Mouse (Mus musculus) cerebral cortex, adult 2 months (tissue): ENCODE data around the gene Cx3cl1.

Experiments used
- WGBS: fragments of 180-500 bp; shearing (Covaris S2); methylation state at CpG from one replicate; pipeline ENCODE4 v1.1.7; 2018; 5-methylcytosine and 5-hydroxymethylcytosine counted together

The Cx3cl1 gene

DNA sequence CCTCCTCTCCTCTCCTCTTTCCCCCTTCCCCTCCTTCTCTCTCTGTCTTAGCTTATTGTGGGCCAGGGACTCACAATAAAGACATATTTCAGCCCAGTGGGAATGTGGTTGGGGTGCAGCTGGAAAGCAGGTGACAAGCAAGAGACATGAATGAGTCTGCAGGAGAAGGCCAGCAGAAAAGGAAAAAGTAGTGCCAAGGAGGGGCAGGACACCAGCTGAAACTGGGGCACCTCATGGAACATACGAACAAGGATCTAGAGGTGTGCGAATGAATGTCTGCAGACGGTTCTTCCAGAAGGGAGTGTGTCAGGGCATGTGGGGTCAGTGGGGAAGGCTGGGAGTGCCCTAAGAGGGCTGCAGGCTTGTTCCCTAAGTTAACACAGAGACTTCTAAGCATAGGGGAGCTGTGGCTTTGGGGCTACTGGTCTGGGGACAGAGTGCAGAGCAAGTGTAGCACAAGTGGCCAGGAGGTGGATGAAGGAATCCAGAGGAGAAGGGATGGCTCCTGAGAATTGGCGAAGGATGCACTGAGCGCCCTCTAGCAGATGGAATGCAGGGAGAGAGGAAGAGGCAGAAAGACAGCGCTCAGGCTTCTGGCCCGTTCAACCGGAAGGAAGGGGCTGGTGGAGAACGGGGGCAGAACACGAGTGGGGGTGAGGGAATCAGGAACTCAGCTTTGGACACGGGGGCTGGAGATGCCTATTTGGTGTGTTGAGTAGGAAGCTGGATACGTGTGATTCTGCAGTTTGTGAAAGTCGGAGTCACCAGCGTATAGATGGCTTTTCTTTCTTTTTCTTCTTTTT, 29.7 kb downstream of the Cx3cl1 start:
- 17% methylated on average over 14 of the region's 14 CpGs for WGBS

DNA sequence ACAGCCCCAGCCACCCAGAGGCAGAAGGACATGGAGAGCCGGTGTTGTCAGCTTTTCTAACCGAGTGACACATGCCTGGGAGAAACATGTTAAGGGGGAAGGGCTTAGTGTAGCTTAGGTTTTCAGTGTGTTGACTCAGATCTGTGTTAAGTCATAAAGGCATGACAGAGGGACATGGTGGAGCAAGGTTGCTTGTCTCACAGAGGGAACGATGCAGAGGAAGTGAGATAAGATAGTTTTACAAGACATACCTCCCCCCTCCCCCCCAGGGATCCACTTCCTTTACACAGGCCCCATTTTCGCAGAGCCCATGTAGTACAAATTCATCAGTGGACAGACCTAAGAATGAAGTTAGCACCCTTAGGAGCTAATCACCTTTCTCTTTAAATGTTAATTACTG, 30.6 kb downstream of the Cx3cl1 start:
- WGBS: 50% methylated on average over 4 of the region's 4 CpGs

- WGBS: 55% methylated on average over 6 of the region's 6 CpGs
Observed at GRCm38 (mm10) chr8:94803551-94803950, 31.7 kb downstream of the Cx3cl1 start.

DNA sequence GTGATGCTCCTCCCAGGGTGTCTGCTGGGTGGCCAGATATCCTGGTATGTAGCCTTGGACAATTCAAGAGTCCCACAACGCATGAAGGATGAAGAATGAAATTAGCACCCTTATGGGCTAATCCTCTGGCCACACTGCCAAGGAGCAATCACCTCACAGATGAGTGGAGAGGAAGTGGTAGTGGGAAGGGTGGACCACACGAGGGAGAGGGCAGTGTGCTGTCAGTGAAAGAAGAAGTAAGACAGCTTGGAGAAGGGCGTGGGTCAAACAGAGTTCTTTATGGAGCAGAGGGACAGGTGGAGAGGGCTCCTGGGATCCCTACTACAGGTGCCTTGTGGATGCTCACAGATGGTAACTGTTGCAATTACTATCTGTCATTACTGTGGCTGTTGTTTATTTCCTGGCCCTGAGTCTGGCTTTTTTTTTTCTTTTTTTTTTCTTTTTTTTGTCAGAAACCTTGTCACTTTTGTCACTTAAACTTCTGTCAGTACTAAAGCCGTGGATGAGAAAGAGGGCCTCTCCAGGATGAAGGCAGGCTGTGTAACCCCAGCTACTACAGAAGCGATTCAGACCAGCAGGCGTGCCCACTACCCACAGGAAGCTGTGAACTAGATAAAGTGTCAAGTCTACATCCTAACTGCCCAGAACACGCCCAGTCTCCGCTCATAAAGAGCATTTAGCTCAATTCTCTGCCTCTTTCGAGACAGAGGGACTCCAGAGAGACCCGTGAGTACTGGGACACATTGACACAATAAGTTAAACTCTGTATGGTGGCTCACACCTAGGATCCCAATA, 32.9 kb downstream of the Cx3cl1 start:
- 82% methylated on average over 10 of the region's 10 CpGs for WGBS

DNA sequence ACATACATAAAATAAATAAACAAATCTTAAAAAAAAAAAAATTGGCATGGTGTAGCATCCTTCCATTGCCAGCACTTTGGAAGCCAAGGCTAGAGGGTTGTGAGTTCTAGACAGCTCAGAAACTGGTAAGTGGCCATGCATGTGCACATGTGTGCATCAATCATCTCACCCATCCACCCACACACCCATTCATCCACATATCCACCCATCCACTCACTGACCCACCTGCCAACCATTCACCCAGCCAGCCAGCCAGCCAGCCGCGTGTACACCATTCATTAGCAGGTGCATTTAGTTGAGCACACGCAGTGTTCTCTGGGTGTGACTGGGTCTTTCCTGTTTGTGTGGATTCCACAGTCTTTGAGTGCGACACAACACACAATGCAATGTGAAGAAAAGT, 34.0 kb downstream of the Cx3cl1 start:
- 80% methylated on average over 4 of the region's 4 CpGs for WGBS

DNA sequence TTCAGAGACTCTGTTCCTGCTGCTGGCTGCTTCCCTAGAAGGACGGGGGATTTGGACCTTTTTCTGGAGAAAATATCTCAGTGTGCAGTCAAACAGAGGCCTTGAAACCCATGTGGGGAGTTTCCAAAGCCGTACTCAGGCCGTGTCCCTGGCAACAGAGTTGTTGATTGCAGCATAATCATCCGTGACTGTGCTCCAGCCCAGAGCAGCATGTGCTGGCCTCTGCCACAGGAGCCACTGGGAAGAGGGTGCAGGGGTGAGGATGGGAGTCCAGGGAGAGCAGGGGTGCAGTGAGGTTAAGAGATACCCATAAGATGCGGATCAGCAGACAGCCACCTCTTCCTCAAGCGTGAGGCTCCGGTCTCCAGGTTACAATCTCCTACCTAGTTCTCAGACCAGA, 35.7 kb downstream of the Cx3cl1 start:
- 64% methylated on average over 7 of the region's 7 CpGs for WGBS

DNA sequence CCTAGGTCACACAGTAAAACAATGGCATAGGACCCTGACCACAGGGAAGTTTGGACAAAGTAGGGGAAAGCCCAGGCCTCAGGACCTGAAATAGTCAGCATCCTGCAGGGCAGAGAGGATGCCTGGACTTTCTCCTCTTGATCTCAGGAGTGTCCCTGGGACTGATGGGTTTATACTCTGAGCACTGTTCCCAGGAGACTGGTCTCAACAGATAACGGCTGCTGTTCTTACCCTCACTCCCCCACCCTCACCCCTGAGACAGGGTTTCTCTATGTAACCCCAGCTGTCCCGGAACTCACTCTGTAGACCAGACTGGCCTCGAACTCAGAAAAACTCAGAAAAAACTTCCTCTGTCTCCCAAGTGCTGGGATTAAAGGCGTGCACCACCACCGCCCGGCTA, 36.6 kb downstream of the Cx3cl1 start:
- 92% methylated on average over 6 of the region's 6 CpGs for WGBS

DNA sequence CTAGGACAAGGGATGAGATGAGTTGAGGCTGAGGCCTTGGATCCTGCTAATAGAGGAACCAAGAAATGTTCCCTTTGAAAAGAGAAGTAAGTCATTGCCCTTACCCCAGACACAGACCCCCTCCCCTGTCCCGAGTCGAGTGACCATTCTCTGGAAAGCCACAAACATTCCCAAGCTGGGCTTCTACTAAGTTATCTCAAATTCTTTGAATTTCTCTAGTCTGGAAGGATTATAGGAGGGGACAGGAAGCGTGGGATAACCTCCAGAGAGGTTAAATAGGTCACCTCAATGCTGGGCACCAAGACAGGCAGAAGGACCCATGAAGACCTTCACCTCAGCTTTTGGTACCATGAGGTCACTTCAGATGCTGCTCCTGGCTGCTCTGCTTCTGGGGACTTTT, 38.3 kb downstream of the Cx3cl1 start, which contains the start of gene Ccl17:
TSS of gene Ccl17 (plus strand) at position 301 of the 400 bp plus-strand sequence.
- 84% methylated on average over 3 of the region's 3 CpGs for WGBS

DNA sequence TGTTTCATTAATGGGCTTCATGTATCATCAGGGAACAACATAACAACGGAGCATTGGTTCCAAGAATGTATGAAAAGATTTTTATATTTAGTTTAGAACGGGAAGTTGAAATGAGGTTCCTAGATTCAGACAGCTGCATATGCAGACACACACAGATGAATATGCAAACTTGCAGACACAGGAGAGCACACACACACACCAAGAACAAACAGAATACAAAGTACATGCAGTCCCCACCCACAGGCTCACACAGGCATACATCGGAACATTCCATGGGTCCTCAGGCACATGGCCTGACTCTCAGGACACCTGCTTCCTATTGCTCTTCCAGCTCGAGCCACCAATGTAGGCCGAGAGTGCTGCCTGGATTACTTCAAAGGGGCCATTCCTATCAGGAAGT, 39.0 kb downstream of the Cx3cl1 start:
- WGBS: 61% methylated on average over 5 of the region's 5 CpGs

GRCm38 (mm10) chr8:94811654-94812053, 39.8 kb downstream of the Cx3cl1 start:
- WGBS: 74% methylated on average over 6 of the region's 6 CpGs

- WGBS: 16% methylated on average over 6 of the region's 6 CpGs
Observed at GRCm38 (mm10) chr8:94812645-94813098, 40.9 kb downstream of the Cx3cl1 start.

- 0% methylated on average over 1 of the region's 1 CpGs for WGBS
Observed at GRCm38 (mm10) chr8:94814556-94814955, 42.7 kb downstream of the Cx3cl1 start.

DNA sequence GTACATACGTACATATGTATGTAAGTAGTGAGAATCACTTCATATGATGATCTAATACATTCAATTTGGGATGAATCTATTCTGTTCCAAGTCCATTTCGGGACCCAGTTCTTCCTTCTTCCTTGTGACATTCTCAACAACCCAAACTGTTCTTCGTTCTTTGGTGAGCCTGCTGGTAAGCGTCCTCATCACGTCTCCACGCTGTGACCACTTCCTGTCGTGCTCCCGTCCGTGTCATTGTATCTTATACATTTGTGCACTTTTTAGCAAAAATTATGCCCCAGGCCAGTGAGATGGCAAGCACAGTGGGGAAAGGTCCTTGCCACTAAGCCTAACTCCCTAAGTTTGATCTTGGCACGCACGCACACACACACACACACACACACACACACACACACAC, 46.1 kb downstream of the Cx3cl1 start:
- 80% methylated on average over 11 of the region's 11 CpGs for WGBS

DNA sequence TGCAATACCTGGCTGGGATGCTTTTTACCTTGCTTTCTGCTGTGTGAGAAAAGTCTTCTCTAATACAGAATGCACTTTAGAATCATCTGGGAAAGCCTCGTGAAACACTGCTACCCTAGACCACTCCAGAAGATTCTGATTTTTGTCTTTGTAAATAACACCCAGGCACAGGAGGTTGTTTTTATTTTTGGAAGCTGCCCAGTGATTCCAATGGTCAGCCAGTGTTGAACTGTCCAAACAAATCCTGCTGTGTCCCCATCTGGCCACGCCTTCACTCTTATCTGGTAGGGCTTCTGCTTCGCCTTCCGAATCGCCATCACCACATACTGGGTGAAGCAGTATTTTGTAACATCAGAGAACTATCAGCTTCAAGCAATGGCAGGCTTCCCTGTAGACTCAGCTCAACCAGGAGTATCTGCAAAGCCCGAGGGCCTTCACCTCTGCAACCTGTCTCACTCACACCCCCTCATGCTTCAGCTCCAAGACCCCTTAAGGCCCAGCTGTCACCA, 47.9 kb downstream of the Cx3cl1 start:
- 84% methylated on average over 6 of the region's 6 CpGs for WGBS

DNA sequence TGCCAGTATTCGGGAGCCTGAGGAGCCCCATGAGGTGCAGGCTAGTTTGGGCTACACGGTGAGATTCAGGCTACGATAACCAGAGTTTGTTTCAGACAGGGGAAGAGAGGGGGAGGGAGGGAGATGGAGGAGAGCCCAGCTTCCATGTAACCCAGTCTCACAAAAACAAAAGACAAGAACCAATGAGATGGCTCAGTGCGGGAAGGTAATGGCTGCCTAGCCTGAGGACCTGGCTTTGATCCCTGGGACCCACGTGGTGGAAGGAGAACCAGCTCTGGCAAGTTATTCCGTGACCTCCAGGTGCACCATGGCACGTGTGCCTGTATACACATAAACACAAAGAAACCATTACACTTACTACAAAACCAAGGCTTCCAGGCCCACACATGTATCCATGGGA, 48.7 kb downstream of the Cx3cl1 start:
- WGBS: 76% methylated on average over 7 of the region's 7 CpGs

GRCm38 (mm10) chr8:94821381-94821780, 49.6 kb downstream of the Cx3cl1 start:
- 64% methylated on average over 2 of the region's 2 CpGs for WGBS

DNA sequence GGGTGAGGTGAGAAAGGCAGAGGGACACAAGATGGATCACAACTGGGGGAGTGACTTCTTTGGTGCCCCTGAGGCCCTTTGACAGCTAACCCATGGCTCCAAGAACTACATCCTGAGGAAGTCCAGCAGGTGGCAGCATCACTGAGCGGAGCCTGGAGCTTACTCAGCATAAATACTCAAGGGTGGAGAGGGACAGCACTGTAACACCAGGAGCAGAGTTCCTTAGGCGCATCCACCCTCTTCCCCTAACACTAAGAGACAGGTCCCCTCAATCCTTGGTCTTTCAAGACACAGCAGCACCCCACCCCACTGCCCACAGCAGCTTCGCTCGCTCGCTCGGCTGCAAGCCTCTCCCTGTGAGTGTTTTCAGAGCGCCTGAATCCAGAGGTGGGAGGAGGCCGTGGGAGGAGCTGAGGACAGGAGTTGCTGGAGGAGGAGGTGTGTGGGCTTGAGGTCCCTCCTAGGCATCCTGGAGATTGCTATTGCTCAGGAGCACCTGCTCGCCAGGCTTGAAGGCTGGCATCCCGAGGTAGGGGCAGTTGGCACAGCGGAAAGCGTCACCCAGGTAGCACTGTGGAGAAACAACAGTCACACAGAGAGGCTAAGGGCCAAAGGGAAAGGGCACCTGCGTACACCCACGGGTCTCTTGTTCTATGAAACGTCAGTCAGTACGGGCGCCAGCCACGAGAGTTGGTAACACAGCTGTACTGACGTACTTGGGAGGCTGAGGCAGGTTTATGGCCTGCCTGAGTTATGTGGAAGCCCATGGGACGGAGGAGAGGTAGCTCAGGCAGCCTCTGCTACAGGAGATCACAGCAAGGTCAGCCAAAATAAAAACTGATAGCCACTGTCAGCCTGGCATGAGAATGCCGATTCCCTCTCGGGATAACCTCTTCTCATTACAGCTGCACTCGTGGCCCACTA, 51.1 kb downstream of the Cx3cl1 start:
- WGBS: 73% methylated on average over 23 of the region's 23 CpGs

GRCm38 (mm10) chr8:94825170-94825569, 53.4 kb downstream of the Cx3cl1 start:
- WGBS: 85% methylated on average over 6 of the region's 6 CpGs

DNA sequence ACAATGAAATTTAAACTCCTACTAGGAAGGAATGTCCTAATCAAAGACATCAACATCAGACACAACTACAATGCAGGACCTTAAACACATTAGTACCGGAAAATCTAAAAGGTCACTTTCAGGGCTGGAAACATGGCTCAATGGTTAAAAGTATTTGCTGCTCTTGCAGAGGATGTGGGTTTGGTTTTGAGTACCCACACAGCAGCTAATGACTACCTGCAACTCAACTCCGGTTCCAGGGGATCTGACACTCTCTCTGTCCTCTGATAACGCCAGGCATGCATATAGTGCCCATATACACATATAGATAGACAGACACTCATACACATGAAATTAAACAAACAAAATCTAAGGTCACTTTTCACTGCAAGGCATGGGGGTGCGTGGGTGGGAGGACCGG, 54.4 kb downstream of the Cx3cl1 start:
- 94% methylated on average over 5 of the region's 5 CpGs for WGBS

DNA sequence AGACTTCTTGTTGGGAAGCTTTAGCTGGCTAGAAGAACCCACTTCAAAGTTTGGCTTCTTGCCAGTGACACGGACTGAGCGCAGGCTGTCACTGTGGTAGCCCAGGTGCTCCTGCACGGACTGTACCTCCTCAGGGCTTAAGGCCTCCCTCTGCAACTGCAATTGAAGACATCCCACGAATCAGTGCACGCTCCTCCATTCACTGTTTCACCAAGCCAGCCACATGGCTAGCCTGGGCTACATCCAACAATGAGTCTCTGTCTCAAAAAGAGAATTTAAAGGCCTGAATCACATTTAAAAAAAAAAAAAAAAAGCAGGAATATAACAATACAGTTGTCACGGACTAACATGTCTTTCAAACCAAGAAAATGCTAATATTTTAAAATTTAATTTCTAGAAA, 56.5 kb downstream of the Cx3cl1 start:
- WGBS: 81% methylated on average over 6 of the region's 6 CpGs
